Mouse (Mus musculus): ENCODE measurements around the gene Jak1.

DNA sequence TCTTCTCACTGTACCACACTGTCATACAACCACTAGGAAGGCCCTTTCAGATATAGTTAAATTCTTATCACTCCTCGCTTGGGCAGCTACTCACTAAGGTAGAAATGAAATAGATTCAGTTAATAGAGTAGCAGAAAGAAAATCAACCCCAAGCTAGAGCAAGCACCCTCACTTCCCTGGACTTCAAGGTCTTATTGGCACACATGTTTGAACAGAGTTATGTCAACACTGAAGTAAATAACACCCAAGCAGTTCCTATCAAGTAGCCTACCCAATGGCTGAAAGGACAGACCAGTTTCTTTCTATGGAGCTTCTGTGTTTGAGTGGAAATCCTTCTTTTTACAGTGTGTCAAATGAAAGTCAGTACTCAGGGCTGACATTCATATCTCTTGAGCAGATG lies 17.2 kb upstream of the Jak1 start:
- no peak for TF ChIP-seq MAX (IDR thresholded peaks at IDR 0.05; ENCODE audit: low read length)
- TF ChIP-seq ETS1 (IDR thresholded peaks at IDR 0.05; ENCODE audit: low read depth, low read length), result no peak
- TF ChIP-seq EP300 (IDR thresholded peaks at IDR 0.05; ENCODE audit: low read depth in 1 of 2, low read length in 2 of 2), result no peak
- no peak for TF ChIP-seq POLR2A (IDR thresholded peaks at IDR 0.05; ENCODE audit: control insufficient read depth in 1 of 2, insufficient read depth in 1 of 2, low read depth in 1 of 2, low read length in 2 of 2, poor library complexity in 1 of 2)
- no peak for TF ChIP-seq MAFK (IDR thresholded peaks at IDR 0.05; ENCODE audit: borderline replicate concordance, low read depth, low read length)
